Mouse (Mus musculus): Measurements from ENCODE around the gene Mkrn2os.

DNA sequence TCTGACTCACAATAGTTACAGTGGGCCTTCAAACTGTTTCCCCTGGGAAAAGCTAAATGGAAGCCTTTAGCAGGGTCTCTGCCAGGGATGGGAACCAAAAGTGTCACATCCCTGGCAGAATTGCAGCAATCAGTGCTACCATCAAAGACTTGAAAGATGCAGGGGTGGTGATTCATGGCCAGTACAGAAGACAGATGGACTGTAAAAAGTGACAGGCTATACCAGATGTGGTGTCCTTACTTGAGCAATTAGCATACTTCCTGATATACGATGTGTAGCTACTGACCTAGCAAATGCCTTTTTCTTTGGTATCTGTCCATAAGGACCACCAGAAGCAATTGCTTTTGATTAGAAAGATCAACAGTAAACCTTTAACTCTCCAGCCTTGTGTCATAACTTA is 28.6 kb upstream of the Mkrn2os start:
- TF ChIP-seq POLR2A (IDR thresholded peaks at IDR 0.05; ENCODE audit: borderline replicate concordance, extremely low read depth, low read depth, low read length) (no peak), CTCF (IDR thresholded peaks at IDR 0.05; ENCODE audit: insufficient read depth, low read length) (no peak)

Measured in lung, adult 2 months (tissue).